Mouse (Mus musculus) kidney, adult 10 weeks (tissue): ENCODE data around the gene Cpne4. TPM values are rescaled to one million over a fixed set of nuclear protein-coding genes. Genes with fewer than 3 reads are reported as not detected.

Experiments
- polyA plus RNA-seq: library from polyadenylated mRNA; stranded (reverse); fragments of 350-450 nt; fragmentation: Illumina TruSeq; extraction: RNeasy Lipid Tissue Mini Kit (QIAGEN cat#74804); gene quantifications from one replicate; pipeline ENCODE4 v1.2.3, GENCODE M21; 2014; ENCODE audit warnings: low read depth, low replicate concordance

The Cpne4 gene
- polyA plus RNA-seq = 18.4 TPM

GRCm38 (mm10) chr9:104546986-104547385 lies at the start of gene Cpne4:
Cpne4 (plus strand) TSS chr9:104547286.

GRCm38 (mm10) chr9:105053147-105053557 lies 506.1 kb downstream of the Cpne4 start, which contains the start of gene Mrpl3:
Mrpl3 (plus strand) TSS chr9:105053239.

Other genes starting within 250 kb of the Cpne4 start
- 7.8 TPM for gene Acpp, start 209.5 kb upstream of the Cpne4 start, polyA plus RNA-seq